Mouse (Mus musculus) right cerebral cortex, postnatal 25 days (tissue): Measurements from ENCODE around the gene Evx1.
"Not testable (repeated sequence)": the region's sequence is repeated elsewhere in the genome, so short reads cannot be mapped to it uniquely, and the experiment has no call there.

Experiments
- DNase-seq: peaks from one replicate; pipeline ENCODE4 v3.0.0; 2022

The Evx1 gene

DNA sequence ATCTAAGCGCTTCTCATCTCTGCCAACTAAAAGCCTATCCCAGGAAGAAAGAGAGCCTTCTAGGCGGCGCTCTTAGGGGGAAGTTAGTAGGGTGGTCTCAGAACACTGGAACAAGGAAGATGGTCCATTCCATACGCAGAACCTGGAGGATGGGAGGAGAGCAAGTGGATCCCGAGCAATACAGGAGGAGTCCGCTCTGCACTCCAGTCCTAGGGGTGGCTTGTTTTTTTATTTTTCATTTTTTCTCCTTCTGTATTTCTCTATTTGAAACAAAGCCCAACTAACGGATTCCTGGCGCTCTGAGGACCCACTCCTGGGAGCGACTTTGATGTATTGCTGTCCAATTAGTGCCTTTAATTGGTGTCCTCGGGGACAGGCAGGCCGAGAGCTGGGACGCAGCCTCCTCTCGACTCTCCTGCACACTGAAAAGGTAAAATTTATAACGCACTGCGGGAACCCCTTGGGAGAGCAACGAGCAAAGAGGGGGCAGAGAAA lies 9.5 kb downstream of the Evx1 start:
- no peak for DNase-seq

DNA sequence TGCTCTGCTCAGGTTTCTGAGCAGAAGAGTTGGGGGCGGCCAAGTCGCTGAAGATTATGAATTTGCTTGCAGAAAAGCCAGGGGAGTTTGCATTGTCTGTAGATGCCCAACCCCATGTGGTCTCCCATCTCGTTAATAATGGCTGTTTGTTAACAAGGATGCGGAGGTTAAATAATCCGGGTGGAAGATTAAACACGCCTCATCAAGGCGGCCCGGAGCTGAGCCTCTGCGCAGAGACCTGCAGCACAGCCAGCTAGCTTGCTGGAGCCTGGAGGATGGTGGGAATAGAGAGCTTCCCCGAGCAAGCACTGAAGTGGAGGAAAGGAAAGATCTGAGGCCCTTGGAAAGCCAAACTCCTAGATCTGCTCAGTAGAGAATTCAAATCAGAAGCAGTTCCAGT lies 10.0 kb downstream of the Evx1 start:
- no peak for DNase-seq

DNA sequence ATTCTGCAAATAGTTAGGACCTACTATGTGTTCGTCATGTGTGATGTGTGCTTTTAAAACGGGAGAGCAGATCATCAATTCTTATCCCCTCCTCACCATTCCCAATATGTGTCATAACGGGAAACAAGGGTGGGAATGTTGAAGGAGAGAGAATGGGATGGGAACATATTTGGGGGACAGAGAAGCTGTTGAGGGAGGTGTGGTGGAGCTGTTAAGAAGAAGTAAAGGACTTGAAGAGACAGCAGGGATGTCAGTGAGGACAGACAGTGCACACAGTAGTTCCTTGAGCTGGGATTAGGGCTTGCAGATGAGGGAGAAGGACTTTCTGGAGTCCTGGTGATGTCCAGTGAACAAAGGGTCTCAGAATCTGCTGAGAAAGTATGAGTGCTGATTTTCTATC lies 10.8 kb downstream of the Evx1 start:
- DNase-seq = no peak

GRCm38 (mm10) chr6:52346816-52347215 lies 33.5 kb downstream of the Evx1 start:
- not testable (repeated sequence) for DNase-seq

DNA sequence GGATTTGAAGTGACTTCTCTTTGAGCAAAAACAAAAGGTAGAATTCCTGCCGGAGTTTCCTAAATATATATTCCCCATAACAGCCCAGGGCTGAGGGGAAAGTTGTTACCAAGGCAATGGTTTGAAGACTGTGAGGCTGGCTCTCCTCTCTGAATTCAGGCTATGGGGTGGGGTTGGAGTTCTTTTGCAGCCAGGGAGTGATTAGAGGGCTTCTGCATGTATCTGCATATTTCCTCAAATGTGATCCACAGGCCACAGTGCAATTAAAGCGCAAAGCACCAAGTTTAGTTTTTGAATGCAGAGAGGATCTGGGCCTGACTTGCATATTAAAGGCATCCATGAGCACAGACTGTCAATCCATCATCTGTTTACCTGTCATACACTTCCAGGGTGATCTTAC lies 52.7 kb downstream of the Evx1 start:
- no peak for DNase-seq

DNA sequence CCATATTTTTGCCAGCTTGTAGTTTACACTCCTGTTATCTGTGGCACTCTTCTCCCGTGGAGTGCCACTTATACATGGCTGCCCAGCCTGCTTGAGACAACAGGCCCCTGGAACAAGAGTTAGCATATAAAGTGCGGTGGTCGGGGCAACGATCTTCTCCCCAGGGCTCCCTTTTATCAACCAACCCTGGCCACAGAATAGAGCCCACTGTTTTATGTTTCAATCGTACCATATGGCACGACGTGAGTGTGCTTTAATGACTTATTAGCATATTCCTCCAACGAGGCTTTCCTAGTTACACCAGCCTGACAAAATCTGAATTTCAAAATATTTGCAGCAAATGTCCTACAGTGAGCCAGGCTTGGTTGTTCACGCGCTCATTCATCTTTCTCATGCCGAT lies 53.2 kb downstream of the Evx1 start:
- DNase-seq = no peak

DNA sequence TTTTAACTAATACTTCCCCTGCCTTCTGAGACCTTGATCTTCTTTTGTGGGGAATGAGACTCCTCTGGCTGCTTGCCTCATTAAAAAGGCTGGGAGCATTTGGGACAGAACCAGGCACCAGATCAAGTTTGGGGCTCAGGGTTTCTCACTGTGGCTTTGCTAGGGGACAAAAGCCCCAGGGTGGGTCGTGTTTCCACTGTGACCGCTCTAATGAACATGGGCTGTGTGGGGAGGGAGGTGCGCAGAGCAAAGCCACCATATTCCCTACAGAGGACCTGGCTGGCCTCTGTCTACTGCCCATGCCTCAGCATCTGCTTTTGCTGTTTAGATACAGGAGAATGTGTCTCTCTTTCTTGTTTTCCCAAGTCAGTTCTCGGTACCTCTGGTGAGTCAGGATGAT lies 53.8 kb downstream of the Evx1 start:
- DNase-seq = no peak
